15 mouse cellular contexts compared by ENCODE assay signal in genomic region chr4:105549744-105550440, GRCm38 (mm10).
DNase-seq lines count a peak whose midpoint lies in the region; ATAC-seq and TF ChIP-seq lines count a peak whose summit lies in the region.
"Had no signal": no experiment of that assay in that cellular context is flagged by ENCODE, and none has a peak within 500 bp of the region (broad histone marks: within the 10 kb centered on the region; RNA-seq: fewer than 3 reads in every experiment).

No protein-coding gene starts in this region.

- peak; percentile 17 for DNase-seq in kidney, adult 2 months
- no peak for DNase-seq in kidney, adult 11 months
- peak; percentile 47 for DNase-seq in embryo, embryonic 10.5 days (ENCODE audit: low spot score)
- DNase-seq in kidney, postnatal 25 days: peak; percentile 19 to 34
- no peak for DNase-seq in adipocyte (ENCODE audit: low spot score)
- no peak for DNase-seq in frontal cortex, postnatal 10 days (ENCODE audit: low spot score in 2 of 2)
- DNase-seq: adrenal gland, postnatal 36 days; cerebellum, adult 18-20 months; layer of hippocampus, adult 9-11 months; liver, embryonic 13.5 days; thymus, postnatal 36 days had no signal

- no peaks in the 10 kb centered on the region for H3K27me3 ChIP-seq in kidney, adult 2 months (replicated peaks; ENCODE audit: control insufficient read depth, insufficient read depth, low read length)
- no peaks in the 10 kb centered on the region for H3K27me3 ChIP-seq in embryonic facial prominence, embryonic 15.5 days
- no peaks in the 10 kb centered on the region for H3K27me3 ChIP-seq in intestine, embryonic 16.5 days (replicated peaks; ENCODE audit: control insufficient read depth, insufficient read depth, low read length)
- H3K27me3 ChIP-seq: hindbrain, embryonic 15.5 days; liver, embryonic 13.5 days had no signal

- 0 out of 2 replicates have a peak, but pooled peaks cover under 1% of the 10 kb centered on the region for H3K4me1 ChIP-seq in kidney, adult 2 months (ENCODE audit: control insufficient read depth, insufficient read depth, low read length)
- H3K4me1 ChIP-seq in embryonic facial prominence, embryonic 15.5 days: peaks cover 18% of the 10 kb centered on the region
- no peaks in the 10 kb centered on the region for H3K4me1 ChIP-seq in intestine, embryonic 16.5 days (ENCODE audit: control insufficient read depth, insufficient read depth, low read length)
- H3K4me1 ChIP-seq: hindbrain, embryonic 15.5 days; liver, embryonic 13.5 days had no signal

- TF ChIP-seq POLR2A in kidney, adult 2 months (IDR thresholded peaks at IDR 0.05; ENCODE audit: low read depth, low read length): no peak

- H3K4me2 ChIP-seq in embryonic facial prominence, embryonic 15.5 days (replicated peaks): no peak overlapping the region
- no peak overlapping the region for H3K4me2 ChIP-seq in intestine, embryonic 16.5 days (ENCODE audit: low read depth, low read length)
- H3K4me2 ChIP-seq: hindbrain, embryonic 15.5 days; liver, embryonic 13.5 days had no signal

- peak; percentile 87 for ATAC-seq in embryonic facial prominence, embryonic 15.5 days (ENCODE audit: insufficient number of reproducible peaks, low FRiP score, low TSS enrichment, low read depth)
- no peak for ATAC-seq in intestine, embryonic 16.5 days
- ATAC-seq: midbrain, embryonic 16.5 days had no signal

- WGBS in kidney, adult 2 months: 79% methylated on average over 7 of the region's 7 CpGs
- 32% methylated on average over 7 of the region's 7 CpGs for WGBS in embryonic facial prominence, embryonic 15.5 days
- 71% methylated on average over 7 of the region's 7 CpGs for WGBS in intestine, embryonic 16.5 days

- no peak overlapping the region for H3K9ac ChIP-seq in embryonic facial prominence, embryonic 15.5 days
- H3K9ac ChIP-seq in intestine, embryonic 16.5 days (ENCODE audit: low read depth, low read length): no peak overlapping the region
- H3K9ac ChIP-seq: hindbrain, embryonic 15.5 days; liver, embryonic 13.5 days had no signal

- no peak overlapping the region for H3K27ac ChIP-seq in kidney, adult 2 months (ENCODE audit: insufficient read depth, low read depth, low read length)
- H3K27ac ChIP-seq in embryonic facial prominence, embryonic 15.5 days (replicated peaks): peak overlapping the region; percentile 83
- H3K27ac ChIP-seq in intestine, embryonic 16.5 days (ENCODE audit: low read length): no peak overlapping the region
- H3K27ac ChIP-seq: hindbrain, embryonic 15.5 days; liver, embryonic 13.5 days had no signal

- no peak overlapping the region for H3K4me3 ChIP-seq in kidney, adult 2 months (ENCODE audit: insufficient read depth, low read depth, low read length)
- no peak overlapping the region for H3K4me3 ChIP-seq in embryonic facial prominence, embryonic 15.5 days (replicated peaks)
- no peak overlapping the region for H3K4me3 ChIP-seq in intestine, embryonic 16.5 days (ENCODE audit: low read length)
- H3K4me3 ChIP-seq: hindbrain, embryonic 15.5 days; liver, embryonic 13.5 days had no signal

- H3K36me3 ChIP-seq in kidney, adult 2 months (ENCODE audit: control insufficient read depth, insufficient read depth, low read length): no peaks in the 10 kb centered on the region
- no peaks in the 10 kb centered on the region for H3K36me3 ChIP-seq in embryonic facial prominence, embryonic 15.5 days
- no peaks in the 10 kb centered on the region for H3K36me3 ChIP-seq in intestine, embryonic 16.5 days (ENCODE audit: control insufficient read depth, insufficient read depth, low read length)
- H3K36me3 ChIP-seq: hindbrain, embryonic 15.5 days; liver, embryonic 13.5 days had no signal

- no peaks in the 10 kb centered on the region for H3K9me3 ChIP-seq in embryonic facial prominence, embryonic 15.5 days (replicated peaks)
- H3K9me3 ChIP-seq in intestine, embryonic 16.5 days (ENCODE audit: control insufficient read depth, low read length): no peaks in the 10 kb centered on the region
- H3K9me3 ChIP-seq: hindbrain, embryonic 15.5 days; liver, embryonic 13.5 days had no signal

- TF ChIP-seq CTCF in kidney, adult 2 months (conservative IDR thresholded peaks at IDR 0.05; ENCODE audit: insufficient read depth, insufficient read length, low read depth, low read length): no peak

Comparison
In these comparisons a context has a peak if more than half of its experiments do, and no peak if none do; other contexts are left out.
1. DNase-seq: peak in kidney, adult 2 months (single experiment), embryo, embryonic 10.5 days (single experiment) and kidney, postnatal 25 days (2 of 2); none in kidney, adult 11 months (single experiment), adipocyte (single experiment) and frontal cortex, postnatal 10 days (0 of 2).